Mouse (Mus musculus) stomach, postnatal 0 days (tissue): Measurements from ENCODE around the gene Mtfr1l.
A peak's percentile ranks its signal among the peaks of the same experiment; 100 is the strongest.

Source experiments
- CTCF ChIP-seq: IDR thresholded peaks from 2 replicates; pipeline ENCODE4 v1.5.1; 2016; ENCODE audit warnings: antibody characterized with exemption, low read depth, mild to moderate bottlenecking, moderate library complexity
- EP300 ChIP-seq: optimal IDR thresholded peaks from 2 replicates; pipeline ENCODE3; 2016; ENCODE audit warnings: antibody characterized with exemption

DNA sequence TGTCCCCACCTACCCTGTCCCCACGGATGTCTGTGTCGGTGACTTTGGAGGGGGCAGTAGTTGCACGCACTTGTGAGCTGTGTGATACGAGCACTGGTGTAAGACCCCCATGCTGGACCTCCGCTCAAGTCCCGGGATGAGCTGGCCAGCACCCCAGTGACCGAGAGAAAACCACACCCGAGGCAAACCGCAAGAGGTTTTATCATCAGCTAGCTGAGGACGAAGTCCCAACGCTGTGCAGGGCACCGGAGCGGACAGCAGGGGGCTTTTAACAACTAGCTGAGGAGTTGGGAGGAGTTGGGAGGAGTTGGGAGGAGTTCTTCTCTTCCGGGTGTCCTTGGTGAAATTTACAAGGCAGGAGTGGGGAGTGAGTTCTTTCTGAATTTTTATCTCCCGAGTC is 22.4 kb downstream of the Mtfr1l start:
- TF ChIP-seq CTCF (peak; percentile 80), EP300 (no peak)
